Mouse (Mus musculus): ENCODE results near the gene Ccr6. TPM values are rescaled to one million over a fixed set of nuclear protein-coding genes. Genes with fewer than 3 reads are reported as not detected.

The Ccr6 gene
- polyA plus RNA-seq, 1 experiment from 2014 or later, result 0.68 TPM

- H3K4me1 ChIP-seq (replicated peaks; ENCODE audit: control insufficient read depth, insufficient read depth, low read length), result peaks cover 7% of the 10 kb centered on the region; the same call in 1 of the 2 replicates
- H3K9me3 ChIP-seq (ENCODE audit: control insufficient read depth, low read length), result no peaks in the 10 kb centered on the region
- no peaks in the 10 kb centered on the region for H3K27me3 ChIP-seq (replicated peaks; ENCODE audit: control insufficient read depth, insufficient read depth, low read length)
- H3K27ac ChIP-seq (ENCODE audit: low read depth), result peak within 1 kb of the TSS; percentile 83
- no peaks in the 10 kb centered on the region for H3K36me3 ChIP-seq (ENCODE audit: control insufficient read depth, insufficient read depth, low read length)
- H3K9ac ChIP-seq (ENCODE audit: low read length), result peak within 1 kb of the TSS; percentile 51
- DNase-seq (ENCODE audit: low spot score), result peak; percentile 86
- under 1% methylated on average over 35 of the region's 35 CpGs for WGBS
- H3K4me2 ChIP-seq (ENCODE audit: low read length), result peak within 1 kb of the TSS; percentile 99
- H3K4me3 ChIP-seq (ENCODE audit: low read depth, low read length), result peak within 1 kb of the TSS; percentile 54
- peak; percentile 71 for ATAC-seq (replicated peaks; ENCODE audit: low FRiP score, low TSS enrichment, low read depth)
Measured at GRCm38 (mm10) chr17:8282821-8283525, 47.1 kb downstream of the Ccr6 start, which contains the start of gene Mpc1. Gene Mpc1, plus strand, starts transcription at chr17:8282904.

- DNase-seq (ENCODE audit: low spot score) (peak; percentile 92), ATAC-seq (replicated peaks; ENCODE audit: low FRiP score, low TSS enrichment, low read depth) (peak; percentile 98)
- no peaks in the 10 kb centered on the region for H3K27me3 ChIP-seq (replicated peaks; ENCODE audit: control insufficient read depth, insufficient read depth, low read length)
- no peaks in the 10 kb centered on the region for H3K36me3 ChIP-seq (ENCODE audit: control insufficient read depth, insufficient read depth, low read length)
- under 1% methylated on average over 71 of the region's 77 CpGs for WGBS
- H3K9ac ChIP-seq (ENCODE audit: low read length), result peak overlapping the region; percentile 51
- peak overlapping the region; percentile 83 for H3K27ac ChIP-seq (ENCODE audit: low read depth)
- peak overlapping the region; percentile 54 for H3K4me3 ChIP-seq (ENCODE audit: low read depth, low read length)
- H3K4me1 ChIP-seq (replicated peaks; ENCODE audit: control insufficient read depth, insufficient read depth, low read length), result peaks cover 7% of the 10 kb centered on the region; the same call in 1 of the 2 replicates
- H3K4me2 ChIP-seq (ENCODE audit: low read length), result peak overlapping the region; percentile 99
- H3K9me3 ChIP-seq (ENCODE audit: control insufficient read depth, low read length), result no peaks in the 10 kb centered on the region
Measured at GRCm38 (mm10) chr17:8283526-8284253, 47.8 kb downstream of the Ccr6 start.

- H3K4me3 ChIP-seq (ENCODE audit: low read depth, low read length), result peak overlapping the region; percentile 54
- no peaks in the 10 kb centered on the region for H3K27me3 ChIP-seq (replicated peaks; ENCODE audit: control insufficient read depth, insufficient read depth, low read length)
- peak overlapping the region; percentile 51 for H3K9ac ChIP-seq (ENCODE audit: low read length)
- DNase-seq (ENCODE audit: low spot score) (no peak), ATAC-seq (replicated peaks; ENCODE audit: low FRiP score, low TSS enrichment, low read depth) (0 out of 2 replicates have a peak, but pooled peaks have one; percentile 7)
- WGBS, result under 1% methylated on average over 32 of the region's 32 CpGs
- H3K4me1 ChIP-seq (replicated peaks; ENCODE audit: control insufficient read depth, insufficient read depth, low read length), result peaks cover 7% of the 10 kb centered on the region; the same call in 1 of the 2 replicates
- H3K9me3 ChIP-seq (ENCODE audit: control insufficient read depth, low read length), result no peaks in the 10 kb centered on the region
- H3K27ac ChIP-seq (ENCODE audit: low read depth), result 0 out of 2 replicates have a peak overlapping the region, but pooled peaks have one; percentile 83
- no peaks in the 10 kb centered on the region for H3K36me3 ChIP-seq (ENCODE audit: control insufficient read depth, insufficient read depth, low read length)
- H3K4me2 ChIP-seq (ENCODE audit: low read length), result peak overlapping the region; percentile 99
Measured at GRCm38 (mm10) chr17:8284254-8284661, 48.4 kb downstream of the Ccr6 start.

- H3K36me3 ChIP-seq (ENCODE audit: control insufficient read depth, insufficient read depth, low read length), result no peaks in the 10 kb centered on the region; the same call in 1 of the 2 replicates
- peak overlapping the region; percentile 51; the same call in 1 of the 2 replicates for H3K9ac ChIP-seq (ENCODE audit: low read length)
- no peaks in the 10 kb centered on the region for H3K27me3 ChIP-seq (replicated peaks; ENCODE audit: control insufficient read depth, insufficient read depth, low read length)
- no peaks in the 10 kb centered on the region for H3K9me3 ChIP-seq (ENCODE audit: control insufficient read depth, low read length)
- no peak for ATAC-seq (replicated peaks; ENCODE audit: low FRiP score, low TSS enrichment, low read depth)
- H3K27ac ChIP-seq (ENCODE audit: low read depth), result no peak overlapping the region
- peak; percentile 48 for DNase-seq (ENCODE audit: low spot score)
- peak overlapping the region; percentile 54 for H3K4me3 ChIP-seq (ENCODE audit: low read depth, low read length)
- H3K4me1 ChIP-seq (replicated peaks; ENCODE audit: control insufficient read depth, insufficient read depth, low read length), result peaks cover 7% of the 10 kb centered on the region; the same call in 1 of the 2 replicates
- WGBS, result 40% methylated on average over 8 of the region's 8 CpGs
- H3K4me2 ChIP-seq (ENCODE audit: low read length), result peak overlapping the region; percentile 99
Measured at GRCm38 (mm10) chr17:8285056-8285455, 49.2 kb downstream of the Ccr6 start.

GRCm38 (mm10) chr17:8286987-8287386 is 51.1 kb downstream of the Ccr6 start:
- WGBS, result 81% methylated on average over 4 of the region's 4 CpGs
- Histone ChIP-seq H3K9me3 (ENCODE audit: control insufficient read depth, low read length) (no peaks in the 10 kb centered on the region), H3K9ac (ENCODE audit: low read length) (no peak overlapping the region), H3K4me1 (replicated peaks; ENCODE audit: control insufficient read depth, insufficient read depth, low read length) (peaks cover 7% of the 10 kb centered on the region; the same call in 1 of the 2 replicates), H3K27me3 (replicated peaks; ENCODE audit: control insufficient read depth, insufficient read depth, low read length) (no peaks in the 10 kb centered on the region), H3K4me2 (ENCODE audit: low read length) (no peak overlapping the region), H3K27ac (ENCODE audit: low read depth) (no peak overlapping the region), H3K36me3 (ENCODE audit: control insufficient read depth, insufficient read depth, low read length) (peaks cover 2% of the 10 kb centered on the region; the same call in 1 of the 2 replicates), H3K4me3 (ENCODE audit: low read depth, low read length) (no peak overlapping the region)
- peak; percentile 36 for DNase-seq (ENCODE audit: low spot score)
- no peak for ATAC-seq (replicated peaks; ENCODE audit: low FRiP score, low TSS enrichment, low read depth)

GRCm38 (mm10) chr17:8289993-8290679 is 54.3 kb downstream of the Ccr6 start:
- 92% methylated on average over 3 of the region's 3 CpGs for WGBS
- DNase-seq (ENCODE audit: low spot score), result peak; percentile 18
- H3K4me3 ChIP-seq (ENCODE audit: low read depth, low read length), result no peak overlapping the region

GRCm38 (mm10) chr17:8290736-8291135 is 54.9 kb downstream of the Ccr6 start:
- H3K27me3 ChIP-seq (replicated peaks; ENCODE audit: control insufficient read depth, insufficient read depth, low read length), result no peaks in the 10 kb centered on the region
- H3K9me3 ChIP-seq (ENCODE audit: control insufficient read depth, low read length), result no peaks in the 10 kb centered on the region
- no peak overlapping the region for H3K4me2 ChIP-seq (ENCODE audit: low read length)
- H3K36me3 ChIP-seq (ENCODE audit: control insufficient read depth, insufficient read depth, low read length), result peaks cover 9% of the 10 kb centered on the region; the same call in 1 of the 2 replicates
- no peak overlapping the region for H3K4me3 ChIP-seq (ENCODE audit: low read depth, low read length)
- no peak for DNase-seq (ENCODE audit: low spot score)
- no peak for ATAC-seq (replicated peaks; ENCODE audit: low FRiP score, low TSS enrichment, low read depth)
- H3K9ac ChIP-seq (ENCODE audit: low read length), result no peak overlapping the region
- 0 out of 2 replicates have a peak, but pooled peaks cover 2% of the 10 kb centered on the region for H3K4me1 ChIP-seq (replicated peaks; ENCODE audit: control insufficient read depth, insufficient read depth, low read length)
- no peak overlapping the region for H3K27ac ChIP-seq (ENCODE audit: low read depth)

More at GRCm38 (mm10) chr17:8289993-8290679, 54.3 kb downstream of the Ccr6 start:
- Histone ChIP-seq H3K36me3 (ENCODE audit: control insufficient read depth, insufficient read depth, low read length) (peaks cover 9% of the 10 kb centered on the region; the same call in 1 of the 2 replicates), H3K4me1 (replicated peaks; ENCODE audit: control insufficient read depth, insufficient read depth, low read length) (0 out of 2 replicates have a peak, but pooled peaks cover 4% of the 10 kb centered on the region), H3K9ac (ENCODE audit: low read length) (no peak overlapping the region), H3K27me3 (replicated peaks; ENCODE audit: control insufficient read depth, insufficient read depth, low read length) (no peaks in the 10 kb centered on the region), H3K9me3 (ENCODE audit: control insufficient read depth, low read length) (no peaks in the 10 kb centered on the region), H3K27ac (ENCODE audit: low read depth) (no peak overlapping the region), H3K4me2 (ENCODE audit: low read length) (no peak overlapping the region)
- no peak for ATAC-seq (replicated peaks; ENCODE audit: low FRiP score, low TSS enrichment, low read depth)

- Histone ChIP-seq H3K4me3 (ENCODE audit: low read depth, low read length) (no peak overlapping the region), H3K4me2 (ENCODE audit: low read length) (no peak overlapping the region), H3K9me3 (ENCODE audit: control insufficient read depth, low read length) (no peaks in the 10 kb centered on the region), H3K4me1 (replicated peaks; ENCODE audit: control insufficient read depth, insufficient read depth, low read length) (no peaks in the 10 kb centered on the region), H3K27ac (ENCODE audit: low read depth) (no peak overlapping the region), H3K36me3 (ENCODE audit: control insufficient read depth, insufficient read depth, low read length) (peaks cover 16% of the 10 kb centered on the region; the same call in 1 of the 2 replicates), H3K27me3 (replicated peaks; ENCODE audit: control insufficient read depth, insufficient read depth, low read length) (no peaks in the 10 kb centered on the region), H3K9ac (ENCODE audit: low read length) (no peak overlapping the region)
- DNase-seq (ENCODE audit: low spot score), result no peak
- ATAC-seq (replicated peaks; ENCODE audit: low FRiP score, low TSS enrichment, low read depth), result no peak
Measured at GRCm38 (mm10) chr17:8295825-8296224, 60.0 kb downstream of the Ccr6 start.
